Mouse (Mus musculus): ENCODE data around the gene Trim66.

Gene Trim66

DNA sequence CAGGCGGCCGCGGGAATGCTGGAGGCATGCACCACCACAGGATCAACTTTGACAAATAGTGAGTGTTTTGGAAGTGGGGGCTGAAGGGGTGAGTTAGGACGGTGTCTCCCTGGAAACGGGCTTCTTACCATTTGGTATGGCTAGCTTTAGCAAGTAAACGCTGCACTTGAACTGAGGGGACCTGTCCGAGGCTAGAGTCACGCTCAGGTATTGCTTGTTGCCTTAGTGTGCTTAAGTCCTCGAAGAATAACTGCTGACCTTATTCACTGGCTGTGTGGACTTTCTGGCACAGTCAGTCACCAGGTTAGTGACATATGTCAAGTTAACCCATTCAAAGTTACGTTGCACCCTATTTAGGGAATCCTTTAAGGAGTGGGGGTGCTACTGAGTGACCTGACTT is 12.0 kb upstream of the Trim66 start:
- DNase-seq, result no peak

DNA sequence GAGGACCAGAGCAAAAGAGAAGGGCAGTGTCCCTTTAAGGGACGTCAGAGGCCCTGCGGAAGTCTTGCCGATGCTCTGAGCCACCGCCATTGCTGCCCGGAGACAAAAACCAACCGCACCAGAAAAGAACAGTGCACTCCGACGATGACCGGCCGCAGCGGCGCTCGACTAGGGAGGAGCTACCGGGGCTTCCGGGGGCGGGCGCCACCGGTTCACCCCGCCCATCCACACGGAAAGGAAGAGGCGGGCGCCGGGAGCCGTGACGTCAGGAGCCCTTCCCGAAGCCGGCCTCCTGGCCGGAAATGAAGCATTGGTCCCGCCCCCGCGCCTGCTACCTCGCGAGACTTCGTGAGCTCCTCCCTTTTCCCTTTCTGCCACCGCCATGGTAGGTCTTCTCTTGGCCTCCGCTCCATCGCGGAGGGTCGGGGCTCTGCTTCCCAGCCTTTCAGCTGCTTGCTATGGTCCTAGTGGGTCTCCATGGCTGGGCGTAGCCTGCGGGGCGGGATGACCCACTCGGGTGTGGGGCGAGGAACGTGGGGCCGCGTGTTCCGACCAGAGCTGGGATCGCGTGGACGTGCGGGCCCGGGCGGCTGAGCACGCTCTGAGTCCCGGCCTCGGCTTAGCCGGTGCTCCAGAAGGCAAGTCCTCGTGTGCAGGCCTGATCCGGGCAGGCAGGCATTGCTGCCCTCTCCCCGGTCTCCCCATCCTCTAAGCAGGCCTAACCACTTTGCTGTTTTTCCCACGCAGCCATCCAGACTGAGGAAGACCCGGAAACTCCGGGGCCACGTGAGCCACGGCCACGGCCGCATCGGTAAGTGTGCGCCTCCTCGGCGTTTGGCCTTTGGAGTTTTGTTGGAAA is 11.1 kb upstream of the Trim66 start, which contains the start of gene Rpl27a:
Gene Rpl27a (plus strand): TSS at position 310 of the 859 bp plus-strand sequence.
- DNase-seq, result peak; percentile 97 to 99

DNA sequence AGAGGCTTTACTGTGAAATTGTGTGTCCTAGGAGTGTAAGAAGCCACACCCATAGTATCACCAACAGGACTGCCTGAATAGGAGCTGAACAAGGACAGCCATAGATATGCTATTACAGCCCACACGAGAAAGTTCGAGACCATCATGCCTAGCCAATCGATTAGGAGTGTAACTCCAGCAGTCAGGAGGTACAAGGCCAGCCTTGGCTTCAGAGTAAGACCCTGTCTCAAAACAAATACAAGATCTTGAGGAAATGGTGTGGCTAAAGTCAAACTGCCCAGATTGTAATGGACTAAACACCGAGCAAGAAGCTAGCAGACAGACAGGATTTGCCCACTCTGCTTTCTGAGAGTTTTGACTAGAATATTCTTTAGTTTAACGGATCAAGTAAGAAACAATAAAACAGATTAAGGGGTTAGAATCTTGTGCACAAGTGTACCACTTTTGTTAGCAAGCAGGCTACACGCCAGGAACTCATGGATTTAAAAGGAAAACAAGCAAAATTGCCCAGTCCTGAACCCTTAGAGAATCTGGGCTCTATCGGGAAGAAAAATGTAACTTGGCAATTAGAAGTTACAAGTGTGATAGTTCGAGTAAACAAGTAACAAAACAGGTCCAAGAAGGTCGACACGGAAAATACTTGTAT is 10.2 kb upstream of the Trim66 start:
- no peak for DNase-seq

DNA sequence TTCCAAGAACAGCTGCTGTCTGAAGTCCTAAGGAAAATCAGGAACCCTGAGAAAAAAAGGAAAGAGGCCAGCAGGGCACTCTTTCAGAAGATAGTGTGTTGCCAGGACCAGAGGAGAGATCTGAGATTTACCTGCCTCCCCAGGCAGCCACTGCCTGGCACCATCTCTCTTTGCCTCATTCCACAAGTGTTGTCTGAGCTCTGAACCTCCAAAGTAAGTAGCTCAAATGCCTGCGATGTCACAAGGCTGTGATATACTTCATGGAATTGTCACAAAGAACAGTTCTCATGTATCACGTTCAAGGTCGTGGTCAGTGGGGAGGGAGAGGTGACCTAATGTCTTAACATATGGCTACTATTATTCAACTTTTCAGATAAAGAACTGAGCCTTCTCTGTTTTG is 8.6 kb upstream of the Trim66 start:
- no peak for DNase-seq

DNA sequence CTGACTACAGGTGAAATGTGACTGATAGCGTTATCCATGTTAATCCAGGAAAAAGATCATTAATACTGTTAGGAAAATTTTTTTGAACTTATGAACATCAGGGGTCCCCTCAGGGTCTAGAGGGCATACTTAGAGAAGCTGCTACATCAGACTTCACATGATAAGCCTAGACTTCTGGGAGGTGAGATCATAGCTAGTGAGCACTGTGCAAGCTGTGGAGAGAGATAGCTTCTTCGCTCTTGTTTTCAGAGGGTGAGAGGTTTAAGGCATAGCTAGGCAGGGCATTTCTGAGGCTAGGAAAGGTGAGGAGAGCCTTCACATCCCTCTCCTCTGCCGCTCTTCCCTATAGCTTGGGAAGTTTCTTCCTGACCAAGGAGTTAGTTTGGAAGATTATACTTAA is 3.9 kb upstream of the Trim66 start:
- DNase-seq, result no peak

DNA sequence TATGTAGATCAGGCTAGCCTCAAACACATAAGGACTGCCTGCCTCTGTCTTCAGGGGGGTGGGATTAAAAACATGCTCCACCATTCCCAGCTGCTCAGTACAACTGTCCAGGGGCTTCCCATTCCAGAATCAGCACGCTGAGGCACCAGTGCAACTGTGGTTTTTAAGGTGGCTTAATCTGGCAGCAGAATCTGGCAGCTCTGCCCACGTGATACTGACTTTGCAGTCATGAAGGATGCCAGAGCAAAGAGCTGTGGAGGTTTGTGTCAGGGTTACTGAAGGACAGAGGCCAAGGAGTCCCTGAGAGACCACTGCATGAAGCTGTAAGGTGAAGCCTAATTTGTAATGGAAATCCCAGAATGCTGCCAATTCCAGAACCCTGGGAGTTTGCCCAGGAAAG is 2.9 kb upstream of the Trim66 start:
- no peak for DNase-seq

DNA sequence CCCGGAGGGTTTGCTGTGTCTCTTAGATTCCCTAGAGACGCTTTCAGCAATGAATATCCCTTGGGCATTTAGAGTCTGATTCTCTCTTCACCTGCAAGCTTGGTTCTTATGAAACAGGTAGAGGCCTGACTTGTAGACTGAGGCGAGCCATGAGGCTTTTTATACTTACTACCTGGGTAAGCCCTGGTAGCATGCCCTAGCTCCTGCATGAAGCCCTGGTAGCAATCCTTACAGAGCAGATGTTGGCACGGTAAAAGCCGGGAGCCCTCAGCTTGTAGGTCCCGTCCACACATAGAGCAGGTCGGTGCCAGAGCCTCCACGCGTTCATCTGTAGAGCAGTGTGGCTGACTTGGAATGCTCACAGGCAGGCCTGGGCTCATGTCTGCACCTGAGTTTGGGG is 362 bp downstream of the Trim66 start:
- no peak for DNase-seq

DNA sequence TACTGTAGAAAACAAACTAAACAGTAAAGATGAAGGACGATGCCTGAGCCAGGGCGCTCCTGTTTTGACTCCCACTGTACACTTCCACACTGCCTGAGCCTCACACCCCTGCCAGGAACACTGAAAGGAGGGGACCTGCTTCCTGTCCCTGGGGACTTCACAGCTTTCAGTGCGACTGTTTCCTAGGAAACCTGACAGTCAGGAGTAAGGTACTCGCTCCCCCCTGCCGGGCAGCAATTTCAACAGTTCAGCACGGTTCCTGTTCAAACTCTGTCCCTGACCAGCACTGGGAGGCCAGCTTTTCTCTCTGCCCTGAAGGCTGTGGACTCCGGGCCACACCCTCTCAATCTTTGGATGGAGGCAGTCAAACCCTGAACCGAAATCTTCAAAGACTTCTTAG is 815 bp downstream of the Trim66 start:
- no peak for DNase-seq

DNA sequence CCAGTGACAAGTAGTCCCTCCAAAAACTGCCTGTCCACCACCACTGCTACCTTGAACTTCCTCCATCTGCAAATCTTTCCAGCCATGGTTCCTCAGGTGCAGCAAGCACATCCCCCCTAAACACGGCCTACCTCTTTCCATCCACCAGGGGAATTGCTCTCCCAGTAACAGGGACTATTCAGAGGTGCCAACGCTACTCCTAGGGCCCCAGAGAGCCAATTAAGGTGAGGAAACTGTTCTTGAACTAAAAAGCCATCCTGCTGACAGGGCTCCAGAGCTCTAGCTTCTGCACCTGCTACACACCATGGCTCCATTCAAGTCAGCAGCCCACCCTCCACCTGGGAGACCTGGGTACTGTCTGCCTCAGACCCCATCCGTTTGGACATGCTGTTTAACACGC is 10.4 kb downstream of the Trim66 start:
- no peak for DNase-seq

DNA sequence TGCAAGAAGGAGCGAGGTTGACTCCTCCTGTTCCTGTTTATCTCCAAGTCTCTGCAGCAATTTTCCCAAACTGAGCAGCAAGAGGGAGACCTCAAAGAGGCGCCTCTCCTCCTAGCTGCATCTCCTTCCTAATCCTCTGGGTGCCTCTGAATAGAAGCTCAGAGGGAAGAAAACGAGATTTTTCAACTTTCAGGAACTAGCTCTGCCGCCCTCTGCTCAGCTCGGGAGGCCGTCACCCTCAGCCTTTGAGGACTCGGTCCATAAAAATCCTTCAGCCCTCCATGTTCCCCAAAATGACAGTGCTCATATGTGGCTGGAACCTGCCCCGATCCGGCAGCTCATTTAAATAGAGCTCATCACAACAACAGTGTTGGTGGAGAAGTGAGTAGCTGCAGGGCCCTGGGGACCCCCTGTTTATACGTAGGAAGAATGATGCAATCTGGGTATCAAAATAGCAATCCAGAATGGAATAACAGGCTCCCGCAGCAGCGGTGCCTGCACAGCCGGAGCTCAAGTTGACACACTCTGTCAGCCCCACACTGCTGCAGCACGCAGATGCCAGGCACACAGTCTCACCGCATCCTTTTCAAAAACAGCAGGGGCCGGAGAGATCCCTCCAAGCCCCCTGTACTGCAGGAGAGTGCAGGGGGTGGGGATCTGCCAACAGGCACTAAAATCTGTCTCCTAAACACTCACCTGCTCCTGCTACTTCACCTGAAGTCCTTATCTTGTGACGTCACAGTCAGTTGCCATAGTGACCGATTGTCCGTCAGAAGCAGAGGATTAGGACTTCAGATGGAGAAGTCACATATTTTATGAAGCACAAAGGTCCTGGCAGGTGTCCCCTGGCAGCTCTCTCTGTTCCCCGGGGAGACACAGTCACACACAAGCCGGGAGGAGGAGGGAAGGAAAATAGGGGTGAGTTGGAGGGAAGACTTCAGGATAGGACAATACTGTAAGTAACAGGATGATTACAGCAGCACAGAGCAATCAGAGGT is 14.3 kb downstream of the Trim66 start:
- peak; percentile 36 to 67 for DNase-seq

DNA sequence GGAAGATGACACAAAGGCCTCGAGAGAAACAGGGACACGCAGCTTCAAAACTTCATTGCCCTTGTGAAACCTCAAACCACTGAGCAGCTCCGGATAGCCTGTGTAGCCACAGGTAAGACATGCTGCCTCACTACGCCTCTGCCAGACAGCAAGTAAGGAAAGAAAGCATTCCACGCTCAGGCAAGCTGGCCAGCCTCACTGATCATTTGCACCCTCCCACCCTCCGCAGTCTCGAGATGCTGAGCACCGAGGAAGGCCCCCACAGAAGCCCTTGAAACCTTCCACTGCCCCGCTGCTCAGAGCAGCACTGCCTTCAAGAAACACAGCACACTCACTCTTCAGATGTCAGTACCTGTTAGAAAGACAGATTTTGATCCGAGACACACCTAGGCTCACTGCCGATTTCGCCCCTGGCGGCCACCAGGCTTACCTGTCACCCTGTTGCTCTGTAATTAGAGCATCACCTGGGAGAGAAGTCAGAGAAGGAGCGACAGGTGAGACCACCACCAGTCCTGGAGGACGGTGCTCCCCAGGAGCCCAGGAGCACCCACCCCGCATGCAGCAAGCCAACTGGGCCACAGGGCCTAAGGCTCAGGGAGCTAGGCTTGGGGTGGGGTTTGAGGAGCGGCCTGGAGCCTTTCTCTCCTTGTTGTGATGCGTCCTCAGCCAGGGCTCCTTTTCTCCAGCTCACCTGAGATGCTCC is 15.2 kb downstream of the Trim66 start:
- DNase-seq, result peak; percentile 13 to 19

DNA sequence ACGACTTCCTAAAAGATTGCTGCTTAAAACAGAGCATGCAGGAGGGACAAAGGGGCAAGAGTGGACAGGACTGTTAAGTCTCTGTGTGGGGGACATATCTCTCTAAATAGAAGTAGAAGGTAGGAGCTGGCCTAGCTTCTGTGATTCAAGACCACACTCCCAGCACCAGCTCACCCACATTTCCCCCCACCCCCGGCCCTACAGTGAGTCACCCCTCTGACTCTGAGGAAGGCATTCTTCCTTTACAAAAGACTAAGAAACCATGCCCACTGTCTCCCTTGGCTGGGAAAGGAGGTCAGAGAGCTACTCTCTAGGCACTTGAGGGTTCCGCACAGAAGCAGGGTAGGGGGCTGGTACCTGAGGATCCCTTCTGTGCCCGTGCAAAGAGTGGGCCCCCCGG is 23.7 kb downstream of the Trim66 start:
- no peak for DNase-seq

DNA sequence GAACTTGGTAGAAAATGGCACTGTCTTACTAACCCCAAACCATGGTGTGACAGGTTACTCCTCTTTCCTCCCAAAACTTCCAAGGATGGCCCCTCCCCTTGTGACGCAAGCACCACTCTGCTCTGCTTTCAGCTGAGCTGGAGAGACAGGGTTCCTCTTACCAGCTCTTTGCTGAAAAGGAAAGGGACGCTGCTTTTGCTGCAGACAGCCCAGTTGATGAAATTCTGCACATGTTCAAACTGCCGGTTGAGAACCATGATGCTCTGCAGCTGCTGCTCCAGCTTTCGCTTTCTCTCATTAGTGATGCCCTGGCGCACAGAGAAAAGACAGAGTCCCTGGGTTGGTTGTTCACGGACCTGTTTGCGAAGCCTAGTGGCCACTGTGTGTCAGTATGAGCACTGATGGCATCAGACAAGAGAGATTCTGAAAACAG is 27.2 kb downstream of the Trim66 start:
- peak in 1 of 2 experiments; percentile 8 for DNase-seq

DNA sequence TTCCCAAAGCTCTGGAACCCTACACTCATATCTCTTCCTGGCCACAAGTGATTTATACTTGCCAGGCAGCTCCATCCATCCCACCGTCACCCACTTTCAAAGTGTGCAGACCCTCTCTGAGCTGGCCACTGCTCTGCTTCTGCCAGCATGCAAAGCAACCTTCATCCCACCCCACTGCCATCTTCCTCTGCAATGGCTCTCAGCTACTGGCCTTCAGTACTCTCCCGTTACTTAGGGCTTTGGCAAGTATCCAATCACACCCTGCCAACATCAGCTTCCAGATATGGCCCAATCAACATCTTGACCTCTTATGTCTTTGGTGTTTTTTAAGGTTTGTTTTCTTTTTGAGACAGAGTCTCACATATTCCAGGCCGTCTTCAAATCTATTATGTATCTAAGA is 30.0 kb downstream of the Trim66 start:
- DNase-seq, result no peak

DNA sequence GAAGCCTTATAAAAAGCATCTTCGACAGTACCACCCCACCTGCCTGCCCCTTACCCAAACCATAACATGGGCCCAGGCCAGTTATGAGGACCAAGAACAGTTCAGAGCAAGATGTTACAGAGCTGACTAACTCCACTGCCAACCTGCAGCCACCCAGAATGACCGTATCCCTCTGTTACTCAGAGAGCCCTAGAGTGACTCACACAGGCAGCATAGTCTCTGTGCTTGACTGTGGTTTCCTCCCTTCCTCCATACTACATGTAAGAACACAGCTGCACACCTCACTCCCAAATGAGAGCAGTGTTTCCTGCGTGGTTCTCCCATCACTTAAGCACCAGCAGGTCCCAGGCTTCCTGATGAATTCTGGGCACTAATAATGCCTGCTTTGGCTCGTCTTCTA is 37.2 kb downstream of the Trim66 start:
- no peak for DNase-seq

DNA sequence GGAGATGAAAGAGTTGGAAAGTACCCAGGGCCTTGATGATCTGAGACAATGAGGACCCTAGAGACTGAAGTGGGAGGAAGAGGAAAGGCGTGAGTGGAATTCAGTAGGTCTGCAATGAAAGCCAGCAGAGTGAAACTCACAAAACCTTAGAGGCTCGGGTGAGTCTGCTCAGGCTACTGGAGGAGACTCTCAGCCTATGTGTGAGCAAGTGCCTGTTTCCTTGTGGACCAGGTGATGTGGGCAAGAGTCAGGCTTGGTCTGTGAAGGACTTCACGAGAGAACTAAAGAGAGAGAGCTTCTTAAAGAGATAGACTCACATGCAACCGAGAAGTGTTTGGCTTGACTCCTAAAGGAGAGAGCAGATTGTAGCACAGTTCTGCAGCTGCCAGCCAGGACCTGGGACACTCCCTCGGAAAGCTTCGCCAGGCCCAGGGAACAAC is 39.7 kb downstream of the Trim66 start:
- peak; percentile 23 to 38 for DNase-seq

DNA sequence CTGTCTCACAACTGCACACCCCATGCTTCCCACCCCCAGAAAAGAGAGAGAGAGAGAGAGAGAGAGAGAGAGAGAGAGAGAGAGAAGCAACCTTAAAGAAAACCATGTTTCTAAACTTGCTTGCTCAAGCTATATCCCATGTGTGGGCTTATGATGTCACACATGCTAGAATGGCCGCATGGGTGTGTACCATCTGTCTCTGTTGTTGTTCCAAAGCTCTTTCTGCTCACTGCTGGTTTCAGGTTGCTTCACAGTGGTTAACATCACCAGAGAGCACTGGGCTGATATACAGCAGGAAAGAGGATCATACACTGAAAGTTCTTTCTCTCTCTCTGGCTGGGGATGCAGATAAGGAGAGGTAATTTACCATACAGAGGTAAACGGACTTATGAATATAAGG is 40.3 kb downstream of the Trim66 start:
- DNase-seq, result no peak

DNA sequence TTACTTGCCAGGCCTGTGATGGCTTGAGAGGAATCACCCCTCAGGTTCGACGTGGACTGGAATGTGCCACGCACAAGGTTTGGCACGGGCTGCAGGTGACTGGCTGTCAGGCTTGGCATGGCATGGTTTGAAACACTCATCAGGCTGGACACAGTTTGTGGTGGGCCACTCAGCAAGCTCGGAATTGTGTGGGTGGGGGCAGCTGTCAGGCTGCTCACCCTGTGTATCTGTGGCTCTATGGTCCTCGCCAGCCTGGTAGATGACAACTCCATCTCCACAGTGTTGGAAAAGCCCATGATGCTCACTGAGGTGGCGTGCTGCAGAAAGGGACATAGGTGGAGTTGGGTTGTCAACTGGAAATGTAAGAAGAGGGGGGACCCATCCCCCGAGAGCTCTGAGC is 47.2 kb downstream of the Trim66 start:
- DNase-seq, result no peak

DNA sequence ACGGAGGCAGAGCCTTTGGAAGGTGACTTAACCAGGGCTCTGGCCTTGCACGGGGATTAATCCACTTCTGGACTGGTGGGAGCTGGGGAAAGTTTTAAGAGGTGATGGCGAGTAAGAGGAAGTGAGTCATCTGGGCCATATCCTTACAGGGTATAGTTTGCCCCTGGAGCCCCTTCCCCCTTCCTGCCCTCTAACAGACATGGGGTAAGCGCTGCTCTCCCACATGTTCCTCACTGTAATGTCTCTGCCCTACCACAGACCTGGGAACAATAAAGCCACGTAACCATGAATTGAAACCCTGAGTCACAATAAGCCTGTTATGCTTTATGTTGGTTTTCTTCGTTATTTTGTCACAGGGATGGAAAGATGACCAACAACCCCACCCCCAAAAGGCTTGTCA is 51.4 kb downstream of the Trim66 start:
- no peak for DNase-seq

DNA sequence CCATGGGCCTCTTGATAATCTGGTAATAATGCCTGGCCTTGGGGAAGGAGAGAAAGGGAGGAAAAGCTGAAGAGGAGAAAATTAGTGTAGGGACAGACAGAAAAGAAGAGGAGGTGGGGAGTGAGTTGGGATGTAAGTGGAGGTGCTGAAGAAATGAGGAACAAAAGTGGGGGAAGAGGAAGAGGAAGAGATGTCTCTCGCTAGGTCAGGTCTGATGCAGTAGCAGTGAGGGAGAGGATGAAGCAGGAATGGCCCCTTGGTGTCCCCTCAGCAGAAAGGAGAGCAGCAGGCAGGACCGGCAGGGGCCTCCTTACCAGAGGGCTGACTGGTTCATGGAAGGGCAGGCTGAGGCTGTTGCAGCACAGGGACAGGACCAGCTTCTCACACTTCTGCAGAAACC is 52.2 kb downstream of the Trim66 start:
- DNase-seq, result no peak

DNA sequence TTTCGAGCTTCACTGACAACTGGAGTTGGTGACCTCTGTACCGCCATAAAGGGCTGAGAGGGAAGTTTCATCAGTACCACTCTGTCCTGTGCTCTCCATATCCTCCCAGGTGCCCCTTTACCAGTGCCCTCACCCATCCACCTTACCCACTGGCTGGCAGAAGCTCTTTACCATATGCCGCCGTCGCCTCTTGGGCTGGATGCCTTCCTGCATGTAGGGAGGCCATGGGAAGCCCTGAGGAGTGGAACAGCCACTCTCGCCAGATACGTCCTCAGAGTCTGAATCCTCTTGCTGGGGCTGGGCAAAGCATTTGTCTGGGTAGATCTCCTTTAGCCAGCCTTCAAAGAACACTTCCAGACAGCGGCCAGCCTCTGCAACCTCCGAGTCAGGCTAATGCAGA is 53.1 kb downstream of the Trim66 start:
- DNase-seq, result peak; percentile 17 to 24

DNA sequence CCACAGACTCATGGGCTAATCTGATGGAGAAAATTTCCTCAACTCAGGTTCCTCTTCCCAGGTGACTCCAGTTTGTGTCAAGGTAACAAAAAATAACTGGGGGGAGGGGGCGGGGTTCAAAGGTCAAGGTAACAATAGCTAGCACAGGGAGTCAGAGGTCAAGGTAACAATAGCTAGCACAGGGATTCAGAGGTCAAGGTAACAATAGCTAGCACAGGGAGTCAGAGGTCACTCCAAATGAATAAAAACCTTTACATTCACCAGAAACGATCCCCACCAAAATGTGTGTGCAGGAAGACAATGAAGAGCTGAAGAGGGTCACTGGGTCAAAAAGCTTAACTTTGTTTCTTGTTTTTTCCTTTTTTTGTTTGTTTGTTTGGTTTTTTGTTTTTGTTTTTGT is 59.9 kb downstream of the Trim66 start:
- no peak for DNase-seq

Data from cerebellum, postnatal 36 days (tissue).